Mouse (Mus musculus): ENCODE measurements around the gene Oaz3. TPM values are rescaled to one million over a fixed set of nuclear protein-coding genes. Genes with fewer than 3 reads are reported as not detected.

Oaz3 gene
- polyA plus RNA-seq, 1 experiment from 2014 or later = not detected

DNA sequence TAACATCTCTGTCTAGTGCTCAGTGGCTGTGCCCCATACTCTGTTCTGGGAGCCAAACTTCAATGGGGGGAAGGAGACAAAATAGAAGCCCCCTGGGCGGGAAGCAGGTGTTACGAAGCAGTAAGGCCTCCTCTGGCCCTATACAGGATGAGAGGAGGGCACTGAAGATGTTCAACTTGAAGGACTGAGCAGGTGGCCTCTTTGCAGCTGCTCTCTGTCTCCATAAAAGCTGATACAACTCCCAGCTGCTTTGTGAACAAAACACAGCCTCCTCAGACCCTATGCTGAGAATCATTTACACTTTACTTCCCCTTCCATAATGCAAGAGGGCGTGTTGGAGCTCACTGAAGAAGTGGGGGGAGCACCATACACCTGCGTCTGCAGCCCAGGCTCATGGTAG is 57.0 kb downstream of the Oaz3 start:
- no peaks in the 10 kb centered on the region for H3K36me3 ChIP-seq (ENCODE audit: inconsistent target)
- H3K27ac ChIP-seq = no peak overlapping the region
- no peak overlapping the region for H3K4me3 ChIP-seq (ENCODE audit: inconsistent target)
- no peaks in the 10 kb centered on the region for H3K79me2 ChIP-seq (ENCODE audit: inconsistent target)
- 63% methylated on average over 4 of the region's 4 CpGs for WGBS (ENCODE audit: missing documents)

DNA sequence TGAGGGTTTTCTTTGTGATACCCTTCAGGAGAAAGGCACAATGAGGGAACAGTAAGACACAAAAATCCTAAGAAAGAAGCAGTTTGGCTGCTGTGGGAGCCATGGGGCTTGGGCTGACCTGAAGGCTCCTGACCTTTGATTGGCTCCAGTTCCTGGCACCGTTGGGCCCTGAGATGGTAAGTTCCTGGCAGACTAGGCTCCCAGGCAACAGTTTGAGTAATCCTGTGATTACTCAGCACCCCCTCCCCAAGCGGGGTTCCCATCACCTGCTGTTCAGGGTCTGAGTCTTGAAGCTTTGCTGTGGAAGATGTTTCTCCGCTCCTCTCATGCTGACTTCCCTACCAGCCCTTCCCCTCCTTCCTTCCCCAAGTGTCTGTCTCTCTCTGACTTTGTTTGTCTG is 60.2 kb downstream of the Oaz3 start:
- Histone ChIP-seq H3K27ac (no peak overlapping the region), H3K4me3 (ENCODE audit: inconsistent target) (no peak overlapping the region), H3K36me3 (ENCODE audit: inconsistent target) (no peaks in the 10 kb centered on the region), H3K79me2 (ENCODE audit: inconsistent target) (no peaks in the 10 kb centered on the region)
- 70% methylated on average over 3 of the region's 3 CpGs for WGBS (ENCODE audit: missing documents)

Other genes with a start within 250 kb of the Oaz3 start
- gene Gm5286, start 247.2 kb downstream of the Oaz3 start, polyA plus RNA-seq (2018) = not detected in 3 replicates
- not detected in 3 replicates for gene Gm4778, start 179.9 kb downstream of the Oaz3 start, polyA plus RNA-seq (2018)
- 1.5 to 3.5 TPM (median 2.9 TPM) in 3 replicates for gene Them4, start 133.8 kb downstream of the Oaz3 start, polyA plus RNA-seq (2018)
- gene Them5, start 101.8 kb downstream of the Oaz3 start, polyA plus RNA-seq (2018) = not detected in 3 replicates
- not detected in 3 replicates for gene C2cd4d, start 81.5 kb downstream of the Oaz3 start, polyA plus RNA-seq (2018)
- not detected in 3 replicates for gene Rorc, start 71.1 kb downstream of the Oaz3 start, polyA plus RNA-seq (2018)
- gene Lingo4, start 45.4 kb downstream of the Oaz3 start, polyA plus RNA-seq (2018) = not detected in 3 replicates
- gene Tdrkh, start 30.6 kb downstream of the Oaz3 start, polyA plus RNA-seq (2018) = 4.4 to 16.0 TPM (median 13.0 TPM) in 3 replicates
- gene Mrpl9, start 597 bp downstream of the Oaz3 start, polyA plus RNA-seq (2018) = 32.0 to 39.7 TPM (median 33.5 TPM) in 3 replicates
- not detected in 3 replicates for gene Celf3, start 34.4 kb upstream of the Oaz3 start, polyA plus RNA-seq (2018)
- 1.3 to 2.2 TPM in 2 of 3 replicates, not detected in the other for gene Riiad1, start 36.4 kb upstream of the Oaz3 start, polyA plus RNA-seq (2018)
- gene Snx27, start 138.8 kb upstream of the Oaz3 start, polyA plus RNA-seq (2018) = 54.8 to 74.9 TPM (median 55.4 TPM) in 3 replicates
- gene Gm10972, start 199.2 kb upstream of the Oaz3 start, polyA plus RNA-seq (2018) = not detected in 3 replicates
- 5.4 to 10.7 TPM (median 9.0 TPM) in 3 replicates for gene Tuft1, start 215.0 kb upstream of the Oaz3 start, polyA plus RNA-seq (2018)
- gene Selenbp2, start 249.6 kb upstream of the Oaz3 start, polyA plus RNA-seq (2018) = 0.93 to 2.1 TPM (median 1.4 TPM) in 3 replicates